ENCODE assay signal across 20 mouse cellular contexts in genomic region chr10:98434974-98435373, GRCm38 (mm10).
DNase-seq lines count a peak whose midpoint lies in the region; ATAC-seq lines count a peak whose summit lies in the region.
"Had no signal": no experiment of that assay in that cellular context is flagged by ENCODE, and none has a peak within 500 bp of the region (broad histone marks: within the 10 kb centered on the region; RNA-seq: fewer than 3 reads in every experiment).

No protein-coding gene starts in this region.

- no peaks in the 10 kb centered on the region for H3K27me3 ChIP-seq in forebrain, embryonic 13.5 days
- no peaks in the 10 kb centered on the region for H3K27me3 ChIP-seq in forebrain, embryonic 10.5 days (ENCODE audit: poor library complexity, severe bottlenecking)
- H3K27me3 ChIP-seq in hindbrain, embryonic 12.5 days = no peaks in the 10 kb centered on the region
- no peaks in the 10 kb centered on the region for H3K27me3 ChIP-seq in hindbrain, embryonic 10.5 days (ENCODE audit: insufficient read depth, poor library complexity, severe bottlenecking)
- H3K27me3 ChIP-seq in midbrain, embryonic 11.5 days (ENCODE audit: control insufficient read depth, insufficient read depth, low read length) = no peaks in the 10 kb centered on the region
- no peaks in the 10 kb centered on the region for H3K27me3 ChIP-seq in midbrain, embryonic 14.5 days (ENCODE audit: control insufficient read depth, insufficient read depth, low read length)
- H3K27me3 ChIP-seq: embryonic facial prominence, embryonic 13.5 days; embryonic facial prominence, embryonic 15.5 days; forebrain, embryonic 15.5 days had no signal

- 93% methylated on average over 3 of the region's 3 CpGs for WGBS in forebrain, embryonic 13.5 days
- 97% methylated on average over 3 of the region's 3 CpGs for WGBS in forebrain, embryonic 10.5 days
- 93% methylated on average over 3 of the region's 3 CpGs for WGBS in hindbrain, embryonic 12.5 days
- WGBS in hindbrain, embryonic 10.5 days = 95% methylated on average over 3 of the region's 3 CpGs
- WGBS in midbrain, embryonic 11.5 days = 90% methylated on average over 3 of the region's 3 CpGs
- 97% methylated on average over 3 of the region's 3 CpGs for WGBS in midbrain, embryonic 14.5 days

- no peak overlapping the region for H3K4me2 ChIP-seq in forebrain, embryonic 13.5 days
- H3K4me2 ChIP-seq in hindbrain, embryonic 12.5 days (replicated peaks) = no peak overlapping the region
- H3K4me2 ChIP-seq in midbrain, embryonic 11.5 days = no peak overlapping the region
- H3K4me2 ChIP-seq in midbrain, embryonic 14.5 days (ENCODE audit: low read length) = no peak overlapping the region
- H3K4me2 ChIP-seq: embryonic facial prominence, embryonic 13.5 days; embryonic facial prominence, embryonic 15.5 days; forebrain, embryonic 15.5 days had no signal

- ATAC-seq in forebrain, embryonic 13.5 days = peak; percentile 59
- peak; percentile 43; the same call in 1 of the 2 replicates for ATAC-seq in hindbrain, embryonic 12.5 days (ENCODE audit: low FRiP score)
- ATAC-seq in midbrain, embryonic 11.5 days (ENCODE audit: low FRiP score) = peak; percentile 27; the same call in 1 of the 2 replicates
- no peak for ATAC-seq in midbrain, embryonic 14.5 days (ENCODE audit: low FRiP score, low TSS enrichment)
- ATAC-seq: forebrain, embryonic 15.5 days had no signal

- no peaks in the 10 kb centered on the region for H3K4me1 ChIP-seq in forebrain, embryonic 13.5 days
- no peaks in the 10 kb centered on the region for H3K4me1 ChIP-seq in forebrain, embryonic 10.5 days
- no peaks in the 10 kb centered on the region for H3K4me1 ChIP-seq in hindbrain, embryonic 12.5 days
- no peaks in the 10 kb centered on the region for H3K4me1 ChIP-seq in hindbrain, embryonic 10.5 days (replicated peaks)
- no peaks in the 10 kb centered on the region for H3K4me1 ChIP-seq in midbrain, embryonic 11.5 days (ENCODE audit: control insufficient read depth, insufficient read depth, low read length)
- H3K4me1 ChIP-seq in midbrain, embryonic 14.5 days (ENCODE audit: control insufficient read depth, insufficient read depth, low read length) = no peaks in the 10 kb centered on the region
- H3K4me1 ChIP-seq: embryonic facial prominence, embryonic 13.5 days; embryonic facial prominence, embryonic 15.5 days; forebrain, embryonic 15.5 days had no signal

- DNase-seq in forebrain, embryonic 10.5 days (ENCODE audit: extremely low spot score, low spot score) = no peak
- DNase-seq in hindbrain, embryonic 10.5 days (ENCODE audit: low spot score) = no peak
- no peak for DNase-seq in midbrain, embryonic 11.5 days (ENCODE audit: low spot score, missing footprints)
- no peak for DNase-seq in midbrain, embryonic 14.5 days
- DNase-seq: adrenal gland, adult 2 months; adrenal gland, postnatal 10 days; adrenal gland, postnatal 25 days; cerebellum, adult 11 months; cerebellum, adult 18-20 months; cerebellum, adult 8-10 months; cerebellum, adult 9-11 months; cerebellum, postnatal 14 days; cerebellum, postnatal 36 days; embryo, embryonic 11 days had no signal

- H3K27ac ChIP-seq in forebrain, embryonic 13.5 days = no peak overlapping the region
- H3K27ac ChIP-seq in forebrain, embryonic 10.5 days = no peak overlapping the region
- H3K27ac ChIP-seq in hindbrain, embryonic 12.5 days = no peak overlapping the region
- H3K27ac ChIP-seq in hindbrain, embryonic 10.5 days = no peak overlapping the region
- H3K27ac ChIP-seq in midbrain, embryonic 11.5 days (ENCODE audit: low read depth, low read length) = no peak overlapping the region
- no peak overlapping the region for H3K27ac ChIP-seq in midbrain, embryonic 14.5 days (replicated peaks; ENCODE audit: low read depth, low read length)
- H3K27ac ChIP-seq: embryonic facial prominence, embryonic 13.5 days; embryonic facial prominence, embryonic 15.5 days; forebrain, embryonic 15.5 days had no signal

- no peaks in the 10 kb centered on the region for H3K36me3 ChIP-seq in forebrain, embryonic 13.5 days (ENCODE audit: poor library complexity, severe bottlenecking)
- H3K36me3 ChIP-seq in forebrain, embryonic 10.5 days (replicated peaks) = no peaks in the 10 kb centered on the region
- H3K36me3 ChIP-seq in hindbrain, embryonic 12.5 days = no peaks in the 10 kb centered on the region
- H3K36me3 ChIP-seq in hindbrain, embryonic 10.5 days = no peaks in the 10 kb centered on the region
- H3K36me3 ChIP-seq in midbrain, embryonic 11.5 days (ENCODE audit: control insufficient read depth, insufficient read depth, low read length) = no peaks in the 10 kb centered on the region
- H3K36me3 ChIP-seq in midbrain, embryonic 14.5 days (ENCODE audit: control insufficient read depth, insufficient read depth, low read length) = no peaks in the 10 kb centered on the region
- H3K36me3 ChIP-seq: embryonic facial prominence, embryonic 13.5 days; embryonic facial prominence, embryonic 15.5 days; forebrain, embryonic 15.5 days had no signal

- H3K9ac ChIP-seq in forebrain, embryonic 13.5 days = no peak overlapping the region
- H3K9ac ChIP-seq in hindbrain, embryonic 12.5 days = no peak overlapping the region
- no peak overlapping the region for H3K9ac ChIP-seq in midbrain, embryonic 11.5 days (ENCODE audit: low read length)
- H3K9ac ChIP-seq in midbrain, embryonic 14.5 days (replicated peaks; ENCODE audit: low read length) = no peak overlapping the region
- H3K9ac ChIP-seq: embryonic facial prominence, embryonic 13.5 days; embryonic facial prominence, embryonic 15.5 days; forebrain, embryonic 15.5 days had no signal

- no peak overlapping the region for H3K4me3 ChIP-seq in forebrain, embryonic 13.5 days
- H3K4me3 ChIP-seq in forebrain, embryonic 10.5 days = no peak overlapping the region
- H3K4me3 ChIP-seq in hindbrain, embryonic 12.5 days = no peak overlapping the region
- H3K4me3 ChIP-seq in hindbrain, embryonic 10.5 days = no peak overlapping the region
- H3K4me3 ChIP-seq in midbrain, embryonic 11.5 days (ENCODE audit: low read depth, low read length) = no peak overlapping the region
- no peak overlapping the region for H3K4me3 ChIP-seq in midbrain, embryonic 14.5 days (replicated peaks; ENCODE audit: low read depth, low read length)
- H3K4me3 ChIP-seq: embryonic facial prominence, embryonic 13.5 days; embryonic facial prominence, embryonic 15.5 days; erythroblast, embryonic 14.5 days; forebrain, embryonic 15.5 days had no signal

- no peaks in the 10 kb centered on the region for H3K9me3 ChIP-seq in forebrain, embryonic 13.5 days (replicated peaks)
- H3K9me3 ChIP-seq in forebrain, embryonic 10.5 days = no peaks in the 10 kb centered on the region
- no peaks in the 10 kb centered on the region for H3K9me3 ChIP-seq in hindbrain, embryonic 12.5 days (replicated peaks)
- H3K9me3 ChIP-seq in hindbrain, embryonic 10.5 days = no peaks in the 10 kb centered on the region
- H3K9me3 ChIP-seq in midbrain, embryonic 11.5 days (ENCODE audit: control insufficient read depth, low read length) = no peaks in the 10 kb centered on the region
- H3K9me3 ChIP-seq in midbrain, embryonic 14.5 days (ENCODE audit: control insufficient read depth, low read length) = no peaks in the 10 kb centered on the region
- H3K9me3 ChIP-seq: embryonic facial prominence, embryonic 13.5 days; embryonic facial prominence, embryonic 15.5 days; forebrain, embryonic 15.5 days had no signal
